Mouse (Mus musculus) stomach, postnatal 0 days (tissue): ENCODE data around the gene Atp1a2.

Source experiments
- CTCF ChIP-seq: IDR thresholded peaks from 2 replicates; pipeline ENCODE4 v1.5.1; 2016; ENCODE audit warnings: antibody characterized with exemption, low read depth, mild to moderate bottlenecking, moderate library complexity
- EP300 ChIP-seq: optimal IDR thresholded peaks from 2 replicates; pipeline ENCODE3; 2016; ENCODE audit warnings: antibody characterized with exemption

- TF ChIP-seq EP300 (no peak), CTCF (no peak)
Observed at GRCm38 (mm10) chr1:172288900-172289616, 8.8 kb downstream of the Atp1a2 start.
